Mouse (Mus musculus): Measurements from ENCODE around the gene Slc25a53.
A peak's percentile ranks its signal among the peaks of the same experiment; 100 is the strongest.
"Not testable (repeated sequence)": the region's sequence is repeated elsewhere in the genome, so short reads cannot be mapped to it uniquely, and the experiment has no call there.

The Slc25a53 gene

DNA sequence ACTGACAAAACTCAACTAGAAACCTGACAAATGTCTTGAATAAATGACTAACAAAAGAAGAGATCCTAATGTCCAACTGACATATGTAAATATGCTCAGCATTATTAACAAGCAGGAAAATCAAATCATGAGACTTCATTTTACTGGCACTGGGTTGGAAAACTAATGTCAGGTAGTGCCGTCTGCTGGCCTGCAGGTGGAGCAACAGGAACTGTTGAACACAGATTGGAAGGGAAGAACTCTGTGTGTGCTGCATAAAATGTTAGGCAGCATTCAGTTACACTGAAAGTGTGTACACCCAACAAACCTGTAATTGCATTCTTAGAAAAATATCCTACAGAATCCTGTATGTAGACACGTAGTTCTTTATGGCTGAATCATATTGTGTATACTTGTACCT lies 78.4 kb downstream of the Slc25a53 start:
- peak; percentile 18 for DNase-seq (ENCODE audit: low read depth)

DNA sequence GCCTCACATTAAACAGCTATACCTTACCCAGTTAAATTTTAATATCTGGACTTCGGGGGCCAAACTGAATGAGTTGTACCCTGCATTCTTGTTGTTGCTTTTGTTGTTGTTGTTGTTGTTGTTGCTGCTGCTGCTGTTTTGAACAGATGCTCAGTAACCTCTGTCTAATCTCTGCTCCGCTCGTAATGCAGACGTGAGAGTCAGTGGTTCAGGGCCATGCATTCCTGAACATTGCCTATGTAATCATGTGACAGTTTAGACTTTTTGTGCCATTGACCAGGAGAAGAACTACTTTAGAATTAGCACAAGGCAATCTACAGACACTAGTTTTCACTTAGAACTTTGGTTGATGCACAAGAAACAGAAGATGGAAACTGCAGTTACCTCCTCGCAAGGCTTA lies 79.8 kb downstream of the Slc25a53 start:
- not testable (repeated sequence) for DNase-seq (ENCODE audit: low read depth)

DNA sequence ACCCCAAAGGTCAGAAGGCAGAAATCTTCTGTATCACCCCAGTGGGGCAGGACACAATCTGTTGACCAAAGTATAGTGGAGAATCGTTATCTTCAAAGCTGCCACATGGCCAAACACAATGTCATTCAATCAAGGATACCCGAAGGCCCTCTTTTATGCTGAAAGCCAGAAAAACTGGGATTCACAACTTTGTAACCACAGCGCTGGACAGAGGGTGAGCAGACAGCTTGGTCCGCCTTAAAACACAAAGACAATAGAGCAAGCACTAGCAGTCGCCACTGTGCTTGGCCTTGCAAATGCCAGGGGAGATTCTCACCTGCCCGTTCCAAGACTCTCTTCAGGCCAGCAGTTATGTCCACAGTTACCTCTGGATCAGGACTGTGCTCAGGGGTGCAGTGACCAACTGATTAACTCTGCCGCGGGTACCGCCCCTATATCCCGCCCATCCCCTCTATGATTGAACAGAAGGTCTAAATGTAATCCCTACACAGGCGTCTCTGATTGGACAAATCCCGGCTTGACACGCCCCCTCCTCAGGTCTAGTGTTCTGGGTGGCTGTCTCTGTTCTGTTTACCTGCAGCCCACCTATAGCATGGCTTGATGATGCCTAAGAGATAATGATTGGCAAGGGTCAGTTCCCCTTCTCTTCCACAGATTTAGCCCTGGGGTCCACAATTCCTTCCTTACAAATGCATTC lies 80.4 kb downstream of the Slc25a53 start:
- DNase-seq (ENCODE audit: low read depth): not testable (repeated sequence)

DNA sequence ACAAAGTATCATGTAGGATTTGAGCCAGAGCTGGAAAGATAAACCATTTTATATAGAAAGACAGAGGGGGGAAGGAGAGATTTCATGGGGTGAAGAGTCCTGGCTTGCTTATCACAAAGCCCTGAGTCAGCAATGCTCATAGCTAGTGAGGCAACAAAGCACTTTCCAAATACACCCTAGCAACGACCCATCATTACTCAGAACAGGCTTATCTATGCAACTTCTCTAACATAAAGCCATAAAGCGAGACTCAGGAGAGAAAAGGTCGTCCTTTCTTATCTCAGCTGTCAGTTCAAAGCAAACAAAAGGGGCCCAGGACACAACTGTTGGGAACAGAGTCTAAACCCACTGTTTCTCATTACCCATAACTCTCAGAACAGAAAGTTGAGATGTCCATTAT lies 100.1 kb downstream of the Slc25a53 start:
- no peak for DNase-seq (ENCODE audit: low read depth)
